Mouse (Mus musculus): ENCODE data around the gene Adgrb3.

- TF ChIP-seq GATA1 (IDR thresholded peaks at IDR 0.05; ENCODE audit: low read length), result no peak
- TF ChIP-seq TAL1 (IDR thresholded peaks at IDR 0.05; ENCODE audit: low read length), result no peak
Observed at GRCm38 (mm10) chr1:25826771-25827170, 2.7 kb downstream of the Adgrb3 start.

Data from erythroblast, embryonic 14.5 days (primary cell).